Mouse (Mus musculus): ENCODE measurements around the gene Arl10.

DNA sequence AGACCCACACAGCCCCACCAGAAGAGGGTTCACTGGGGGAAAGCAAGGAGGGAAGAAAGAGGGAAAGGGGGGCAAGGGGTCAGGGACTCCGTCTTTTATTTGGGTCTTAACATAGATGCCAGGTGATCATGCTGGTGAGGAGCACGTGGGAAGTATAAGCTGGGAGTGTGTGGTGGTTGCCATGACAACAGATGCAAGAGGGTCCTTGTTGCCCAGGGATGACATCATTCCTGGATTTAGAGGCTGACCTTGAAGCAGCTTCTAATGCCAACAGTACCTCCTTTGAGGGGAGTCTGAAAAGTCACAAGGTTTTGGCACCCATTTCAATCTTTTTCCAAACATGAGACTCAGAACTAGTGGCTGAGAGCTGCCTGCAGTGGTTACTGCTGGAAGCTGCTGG, 3.2 kb upstream of the Arl10 start:
- TF ChIP-seq CEBPB (IDR thresholded peaks at IDR 0.05; ENCODE audit: low read depth), result no peak
- TF ChIP-seq CTCF (IDR thresholded peaks at IDR 0.05; ENCODE audit: control insufficient read depth, insufficient read depth, insufficient read length), result no peak
- no peak for TF ChIP-seq MAX (IDR thresholded peaks at IDR 0.05)
- TF ChIP-seq USF1 (IDR thresholded peaks at IDR 0.05; ENCODE audit: low read depth), result no peak
- TF ChIP-seq MYOD1 (IDR thresholded peaks at IDR 0.05; ENCODE audit: control insufficient read depth, insufficient read length, low read depth), result no peak
- TF ChIP-seq MYOG (IDR thresholded peaks at IDR 0.05; ENCODE audit: control insufficient read depth, extremely low read depth, insufficient read length), result no peak
- TF ChIP-seq FOSL1 (IDR thresholded peaks at IDR 0.05; ENCODE audit: insufficient read depth, low read length, poor library complexity, severe bottlenecking), result no peak

Measured in C2C12 (cell line).